Mouse (Mus musculus) left cerebral cortex, adult 11 months (tissue): ENCODE results near the gene Atg10.
A peak's percentile ranks its signal among the peaks of the same experiment; 100 is the strongest.

ENCODE experiments used
- DNase-seq: peaks from one replicate; pipeline ENCODE4 v3.0.0; 2022; ENCODE audit warnings: low spot score

Atg10 gene

DNA sequence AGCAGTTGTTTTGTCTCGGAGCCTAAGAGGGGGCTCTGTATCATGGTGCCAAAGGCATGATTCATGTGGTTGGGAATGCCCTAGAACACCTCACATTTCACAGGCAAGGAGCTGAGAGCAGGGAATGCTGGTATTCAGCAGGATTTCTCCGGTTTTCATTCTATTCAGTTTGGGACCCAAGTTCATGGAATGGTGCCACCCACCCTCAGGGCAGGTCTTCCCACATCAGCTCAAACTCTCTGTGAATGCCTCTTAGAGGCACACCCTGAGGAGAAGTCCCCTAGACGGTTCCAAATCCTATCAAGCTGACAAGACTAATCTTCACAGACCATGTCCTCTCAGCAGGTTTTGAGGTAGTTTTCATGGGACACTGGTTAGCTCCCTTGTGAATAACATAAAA lies 211.9 kb downstream of the Atg10 start:
- no peak for DNase-seq

DNA sequence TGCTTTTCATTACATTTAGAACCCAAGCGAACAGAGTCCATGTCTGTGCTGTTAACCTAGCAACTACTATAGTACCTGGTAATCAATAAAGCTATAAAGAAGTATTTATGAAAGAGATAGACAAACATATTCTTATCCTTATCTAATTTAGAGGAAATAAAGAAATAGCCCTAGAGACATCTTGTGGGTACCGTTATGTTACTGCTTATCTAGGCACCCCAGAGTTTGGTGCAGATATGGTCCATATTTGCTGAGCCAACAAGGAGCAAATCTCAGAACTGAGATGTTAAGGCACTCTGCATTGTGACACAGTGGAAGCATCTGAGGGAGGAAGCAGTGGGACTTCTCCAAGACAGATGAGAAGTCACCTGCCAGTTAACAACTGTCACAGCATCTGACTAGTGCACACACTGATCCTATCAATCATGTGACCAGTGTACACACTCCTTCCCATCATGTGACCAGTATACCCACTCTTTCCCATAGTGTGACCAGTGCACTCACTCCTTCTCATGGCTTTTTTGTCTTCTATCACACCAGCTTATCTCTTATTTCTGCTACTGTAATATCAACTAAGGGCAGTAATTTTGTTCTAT lies 228.6 kb downstream of the Atg10 start:
- no peak for DNase-seq

DNA sequence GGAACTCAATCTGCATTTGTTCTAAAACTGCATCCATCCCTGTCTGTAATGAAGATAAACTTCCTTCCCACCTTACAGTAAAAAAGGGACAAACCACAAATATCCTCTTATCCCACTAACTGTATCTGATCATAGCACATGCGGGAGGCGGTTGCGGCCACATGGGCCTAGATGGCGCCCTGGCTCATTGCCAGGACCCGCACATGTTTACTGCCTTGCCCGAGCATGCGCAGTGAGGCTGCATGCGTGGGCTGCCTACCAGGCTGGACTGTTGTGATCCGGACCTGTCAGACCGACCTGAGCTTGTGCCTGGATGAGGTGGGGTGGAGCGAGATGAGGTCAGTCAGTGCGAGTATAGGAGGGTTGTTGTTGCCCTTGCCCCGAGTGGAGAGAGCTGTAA lies 230.2 kb downstream of the Atg10 start:
- DNase-seq: peak; percentile 23

DNA sequence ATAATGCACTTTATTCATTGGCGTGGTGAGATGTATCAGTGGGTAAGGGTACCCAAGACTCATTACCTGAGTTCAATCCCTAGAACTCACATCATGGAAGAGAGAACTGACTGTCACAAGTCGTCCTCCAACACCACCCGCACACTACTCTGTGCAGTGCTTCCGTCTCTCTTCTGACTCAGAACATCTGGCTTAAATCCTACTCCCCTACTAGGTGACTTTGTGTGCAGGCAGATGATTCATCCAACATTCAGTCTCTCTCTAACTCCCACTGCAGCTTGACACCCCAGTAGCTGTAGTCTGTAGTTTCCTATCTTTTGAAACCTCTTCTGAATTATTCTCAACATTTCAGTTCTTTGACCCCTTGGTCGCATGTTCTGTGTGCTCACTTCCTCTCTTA lies 230.8 kb downstream of the Atg10 start:
- DNase-seq: peak; percentile 21

DNA sequence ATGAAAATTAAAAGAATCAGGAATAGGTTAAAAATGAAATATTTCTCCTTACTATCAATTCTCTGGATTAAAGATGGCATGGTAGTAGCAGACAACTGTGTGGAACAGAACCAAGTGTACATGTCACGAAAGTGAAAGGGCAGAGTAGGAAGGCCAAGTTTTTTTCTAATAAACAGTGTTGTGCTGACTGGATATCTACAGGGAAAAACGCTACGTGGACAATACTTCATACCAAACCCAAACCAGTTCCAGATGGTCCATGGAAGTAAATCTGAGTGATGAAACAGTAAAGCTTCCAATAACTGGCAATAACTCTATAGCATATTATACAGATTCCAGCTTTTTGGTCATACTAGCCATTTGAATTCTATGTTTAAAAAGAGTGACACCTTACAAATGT lies 235.5 kb downstream of the Atg10 start:
- DNase-seq: no peak

DNA sequence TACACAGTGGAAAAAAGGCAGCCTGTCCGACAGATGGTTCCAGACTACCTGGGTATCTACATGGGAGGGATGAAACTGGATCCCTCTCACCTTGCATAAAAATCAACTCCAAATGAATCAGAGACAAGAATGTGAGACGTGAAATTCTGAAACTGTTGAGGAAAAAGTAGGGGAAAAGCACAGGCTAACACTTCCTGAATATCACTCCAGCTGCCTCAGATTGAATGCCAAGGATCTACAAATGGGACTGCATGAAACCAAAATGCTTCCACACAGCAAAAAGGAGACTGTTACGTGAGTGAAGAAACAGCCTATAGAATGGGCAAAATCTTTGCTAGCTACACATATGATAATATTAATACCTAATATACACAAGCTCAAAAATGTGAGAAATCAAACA lies 238.4 kb downstream of the Atg10 start:
- no peak for DNase-seq

- DNase-seq: no peak
Measured at GRCm38 (mm10) chr13:90984073-90984472, 239.7 kb downstream of the Atg10 start.

- no peak for DNase-seq
Measured at GRCm38 (mm10) chr13:90981798-90982197, 242.0 kb downstream of the Atg10 start.

- no peak for DNase-seq
Measured at GRCm38 (mm10) chr13:90980878-90981674, 242.7 kb downstream of the Atg10 start.

GRCm38 (mm10) chr13:90977057-90977456 lies 246.7 kb downstream of the Atg10 start:
- DNase-seq: no peak

DNA sequence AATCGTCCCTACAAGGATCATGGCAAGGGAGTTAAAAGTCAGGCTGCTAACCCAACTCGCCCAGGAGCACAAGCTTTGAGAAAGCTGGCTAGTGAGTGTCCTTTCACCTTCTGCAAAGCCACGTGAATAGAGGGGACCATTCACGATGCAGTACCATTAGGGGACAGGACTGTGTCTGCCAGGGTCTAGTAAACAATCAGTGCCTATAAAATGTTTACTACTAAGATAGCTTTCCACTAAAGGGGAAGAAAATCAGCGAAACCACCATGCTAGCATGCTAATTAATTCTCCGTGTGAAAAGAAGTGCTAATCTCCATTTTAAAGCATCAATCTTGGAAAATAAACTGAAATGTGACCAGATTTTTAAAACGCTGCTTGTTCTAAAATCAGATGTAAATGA lies 250.4 kb downstream of the Atg10 start:
- no peak for DNase-seq

- no peak for DNase-seq
Measured at GRCm38 (mm10) chr13:90970259-90971017, 253.3 kb downstream of the Atg10 start.

- DNase-seq: no peak
Measured at GRCm38 (mm10) chr13:90968940-90969339, 254.8 kb downstream of the Atg10 start.

- peak; percentile 79 for DNase-seq
Measured at GRCm38 (mm10) chr13:90967422-90967821, 256.3 kb downstream of the Atg10 start.

DNA sequence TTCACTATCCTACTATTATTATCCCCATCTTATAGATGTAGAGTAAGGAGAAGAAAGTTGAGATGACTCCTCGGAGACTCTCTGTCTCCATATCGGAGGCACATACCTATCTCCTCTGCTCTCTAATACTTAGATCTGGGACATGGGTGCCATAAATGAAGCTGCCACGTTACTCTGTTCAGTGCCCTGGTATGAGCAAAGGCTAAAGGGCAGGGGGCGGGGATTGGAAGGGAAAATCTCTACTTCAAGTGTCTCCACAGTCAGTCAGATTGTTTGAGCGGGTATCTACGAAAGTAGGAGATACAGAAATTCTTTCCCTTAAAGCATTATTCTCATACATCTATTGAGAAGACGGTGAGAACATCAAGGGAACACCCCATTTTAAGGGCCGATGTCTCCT lies 257.8 kb downstream of the Atg10 start:
- no peak for DNase-seq

GRCm38 (mm10) chr13:90964511-90964910 lies 259.3 kb downstream of the Atg10 start:
- no peak for DNase-seq

DNA sequence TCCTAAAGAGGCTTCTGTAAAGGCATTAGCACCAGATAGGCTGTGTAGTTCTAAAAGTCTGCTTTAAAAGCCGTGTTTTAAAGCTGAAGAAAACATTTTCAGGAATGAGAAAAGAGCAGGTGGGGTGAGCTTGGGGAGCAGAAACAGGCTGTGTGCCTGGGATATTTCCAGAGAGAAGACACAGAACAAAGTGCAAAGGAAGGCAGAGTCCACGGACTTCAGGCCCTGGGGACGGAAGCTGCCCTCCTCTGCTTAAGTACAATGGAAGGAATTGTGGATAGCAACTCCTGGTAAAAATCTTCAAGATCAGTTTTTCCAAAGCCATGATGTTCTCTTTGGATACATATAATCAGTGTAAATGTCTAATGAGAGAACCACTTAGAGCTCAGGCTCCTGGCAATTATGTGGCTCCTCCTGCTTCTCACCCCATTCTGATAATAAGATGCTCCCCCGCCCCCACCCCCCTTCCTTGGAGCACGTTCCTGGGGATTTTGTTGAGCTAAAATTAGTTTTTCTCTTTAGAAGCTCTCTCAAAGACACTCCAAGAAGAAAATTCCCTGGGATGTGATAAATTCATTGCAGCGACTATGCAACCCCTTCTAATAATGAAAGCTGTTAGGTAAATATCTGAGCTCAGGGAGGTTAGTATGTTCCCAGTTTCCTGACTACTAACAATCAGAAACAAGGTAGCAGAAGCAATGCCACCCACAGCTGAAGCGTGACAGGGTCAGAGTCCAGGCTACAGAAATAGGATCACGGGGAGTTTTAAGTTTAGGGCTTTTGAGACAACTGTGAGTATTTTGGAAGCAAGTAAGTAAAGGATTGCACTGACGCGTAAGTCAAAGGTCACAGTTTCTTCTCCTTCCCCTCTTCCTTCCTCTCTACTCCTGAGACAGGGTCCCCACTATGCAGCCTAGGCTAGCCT lies 260.7 kb downstream of the Atg10 start:
- DNase-seq: no peak

- no peak for DNase-seq
Measured at GRCm38 (mm10) chr13:90960591-90960990, 263.2 kb downstream of the Atg10 start.

- DNase-seq: no peak
Measured at GRCm38 (mm10) chr13:90958894-90959293, 264.9 kb downstream of the Atg10 start.

GRCm38 (mm10) chr13:90939600-90939999 lies 284.2 kb downstream of the Atg10 start:
- no peak for DNase-seq

DNA sequence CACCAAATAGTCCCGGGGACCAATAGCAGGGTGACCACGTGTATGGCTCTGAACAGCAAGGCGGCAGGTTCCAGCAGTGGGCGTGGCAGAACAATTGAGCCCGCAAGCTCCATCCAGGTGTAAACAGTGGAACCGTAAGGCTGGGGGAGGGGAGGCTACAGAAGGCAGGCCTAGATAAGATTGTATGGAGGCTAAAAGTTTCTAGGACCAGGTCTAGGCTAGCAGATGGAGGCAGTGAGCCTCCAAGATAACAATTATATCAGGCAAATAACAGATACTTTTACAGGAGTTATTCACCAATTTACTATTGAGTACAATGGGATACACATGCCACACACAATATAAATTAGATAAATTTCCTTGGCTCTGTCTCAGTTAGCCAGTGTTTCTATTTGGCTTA lies 284.6 kb downstream of the Atg10 start:
- no peak for DNase-seq

DNA sequence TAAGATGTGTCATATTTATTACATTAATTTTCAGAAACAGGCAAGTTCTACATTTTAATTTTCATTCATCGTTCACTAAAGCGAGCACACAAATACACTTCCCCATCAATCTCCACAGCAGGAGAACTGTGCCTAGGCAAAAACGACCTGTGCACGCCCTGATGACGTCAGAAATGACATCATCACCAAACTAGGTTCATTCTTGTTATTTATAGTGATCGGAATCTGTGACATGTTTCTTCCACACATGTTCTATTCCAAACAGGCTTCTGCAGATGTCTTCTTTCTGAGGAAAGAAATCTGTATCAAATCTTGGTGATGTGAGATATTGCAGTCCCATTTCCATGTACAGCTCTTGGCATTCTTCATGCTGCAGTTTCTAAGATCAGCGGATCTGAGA lies 287.9 kb downstream of the Atg10 start:
- DNase-seq: no peak
